Mouse (Mus musculus): ENCODE measurements around the gene Rpl35a.
"Not testable (repeated sequence)": the region's sequence is repeated elsewhere in the genome, so short reads cannot be mapped to it uniquely, and the experiment has no call there.

Rpl35a gene

GRCm38 (mm10) chr16:33056786-33057185, 533 bp downstream of the Rpl35a start:
- DNase-seq, result no peak

GRCm38 (mm10) chr16:33058033-33058432, 1.8 kb downstream of the Rpl35a start:
- DNase-seq, result no peak

DNA sequence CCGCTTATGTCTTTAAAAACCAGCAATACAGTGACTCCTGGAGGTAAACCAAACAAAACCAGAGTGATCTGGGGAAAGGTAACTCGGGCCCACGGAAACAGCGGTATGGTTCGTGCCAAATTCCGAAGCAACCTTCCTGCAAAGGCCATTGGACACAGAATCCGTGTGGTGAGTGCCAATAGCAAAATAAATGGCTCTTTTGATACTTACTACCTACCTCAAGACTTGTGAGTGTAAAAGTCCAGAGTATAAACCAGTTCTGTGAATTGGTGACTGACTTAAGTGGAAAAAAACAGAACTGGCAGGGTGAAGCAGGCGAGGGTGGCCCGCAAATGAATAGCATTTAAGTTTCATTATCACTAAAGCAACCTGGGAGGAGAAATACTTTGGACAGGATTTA, 2.4 kb downstream of the Rpl35a start:
- DNase-seq, result not testable (repeated sequence)

DNA sequence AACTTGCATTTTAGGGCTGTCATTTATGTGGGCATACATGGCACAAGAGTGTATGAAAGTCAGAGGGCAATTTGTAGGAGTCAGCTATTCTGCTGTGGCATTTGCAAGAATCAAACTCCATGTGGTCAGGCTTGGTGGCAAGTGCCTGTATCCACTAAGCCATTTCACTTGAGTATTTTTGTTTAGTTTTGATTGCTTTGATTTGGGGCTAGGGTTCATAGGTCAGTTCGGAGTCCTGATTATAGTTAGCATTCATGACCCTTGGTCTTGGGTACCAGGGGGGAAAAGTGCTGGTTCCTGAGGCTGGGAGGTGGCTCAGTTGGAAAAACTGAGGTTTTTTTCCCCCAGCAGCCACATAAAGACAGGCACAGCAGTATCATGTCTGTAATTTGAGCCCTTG, 3.2 kb downstream of the Rpl35a start:
- no peak for DNase-seq

- DNase-seq, result no peak
Measured at GRCm38 (mm10) chr16:33060926-33061325, 4.7 kb downstream of the Rpl35a start.

GRCm38 (mm10) chr16:33061400-33061799, 5.1 kb downstream of the Rpl35a start:
- DNase-seq, result no peak

DNA sequence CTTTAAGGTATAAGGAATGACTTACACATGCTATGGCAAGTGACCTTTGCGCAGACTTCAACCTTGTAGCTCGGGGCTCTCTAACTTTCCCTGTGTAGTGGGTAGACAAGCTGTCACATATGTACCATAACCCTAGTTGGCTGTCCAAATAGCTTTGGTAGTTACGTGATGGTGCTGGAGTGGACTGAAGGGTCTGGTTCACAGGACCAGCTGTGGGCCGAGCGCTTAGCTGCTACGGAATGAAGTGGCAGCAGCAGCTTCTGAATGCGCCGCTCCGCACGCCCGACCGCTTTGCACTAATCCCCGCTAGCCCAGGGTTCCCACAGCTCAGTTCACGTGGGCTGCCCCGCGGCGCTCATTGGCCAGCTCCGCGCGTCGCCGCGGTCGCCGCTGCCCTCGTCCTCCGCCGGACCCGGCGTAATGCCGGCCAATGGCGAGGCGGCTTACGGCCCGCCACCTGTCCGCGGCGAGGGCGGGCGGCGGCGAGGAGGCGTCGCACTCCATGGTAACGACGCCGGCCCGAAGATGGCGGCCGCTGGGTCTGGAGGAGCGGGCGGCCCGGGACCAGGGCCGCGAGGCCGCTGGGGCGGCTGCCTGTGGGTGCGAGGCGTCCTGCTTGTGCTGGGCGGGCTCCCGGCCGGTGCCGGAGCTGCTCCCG, 5.9 kb downstream of the Rpl35a start, which contains the start of gene Lmln:
Lmln (plus strand) TSS at position 498 of the 658 bp plus-strand sequence.
- DNase-seq, result peak; percentile 62

DNA sequence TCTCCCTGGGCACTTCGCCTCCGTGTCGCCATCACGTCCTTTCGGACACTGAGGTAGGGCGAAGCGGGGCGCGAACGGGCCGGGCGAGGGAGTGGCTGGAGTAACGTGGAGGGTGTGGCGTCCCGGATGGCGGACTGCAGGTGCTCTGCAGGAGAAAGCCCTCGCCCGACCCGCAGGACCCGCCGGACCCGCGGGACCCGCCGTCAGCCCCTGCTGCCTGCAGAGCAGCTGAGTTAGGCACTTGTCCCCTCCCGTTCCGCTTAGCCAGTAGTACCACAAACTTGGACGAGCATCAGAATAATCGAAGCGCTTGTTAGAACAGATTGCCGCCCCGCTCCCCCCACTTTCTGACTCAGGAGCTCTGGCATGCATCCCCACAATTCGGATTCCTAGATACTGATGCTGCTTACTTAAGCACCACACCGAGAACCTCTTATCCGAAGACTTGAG, 6.5 kb downstream of the Rpl35a start:
- DNase-seq, result no peak

DNA sequence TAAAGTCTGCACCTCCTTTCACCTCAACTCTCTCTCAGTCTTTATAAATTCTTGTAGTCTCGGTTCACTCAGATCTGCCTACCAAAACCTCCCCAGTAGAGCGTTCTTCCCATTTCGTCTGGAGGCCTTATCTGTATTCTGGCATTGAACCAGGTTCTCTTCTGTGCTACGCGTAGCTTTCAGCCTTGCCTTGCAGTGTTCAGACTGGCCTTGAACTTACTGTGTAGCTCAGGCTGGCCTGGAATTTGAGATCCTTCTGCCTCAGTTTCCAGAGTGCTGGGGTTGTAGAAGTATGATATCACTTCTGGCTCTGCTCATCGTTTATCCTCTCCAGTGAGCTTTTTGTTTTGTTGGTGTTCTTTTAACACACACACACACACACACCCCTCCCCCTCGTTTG, 7.0 kb downstream of the Rpl35a start:
- DNase-seq, result no peak

- DNase-seq, result no peak
Measured at GRCm38 (mm10) chr16:33064636-33065035, 8.4 kb downstream of the Rpl35a start.

DNA sequence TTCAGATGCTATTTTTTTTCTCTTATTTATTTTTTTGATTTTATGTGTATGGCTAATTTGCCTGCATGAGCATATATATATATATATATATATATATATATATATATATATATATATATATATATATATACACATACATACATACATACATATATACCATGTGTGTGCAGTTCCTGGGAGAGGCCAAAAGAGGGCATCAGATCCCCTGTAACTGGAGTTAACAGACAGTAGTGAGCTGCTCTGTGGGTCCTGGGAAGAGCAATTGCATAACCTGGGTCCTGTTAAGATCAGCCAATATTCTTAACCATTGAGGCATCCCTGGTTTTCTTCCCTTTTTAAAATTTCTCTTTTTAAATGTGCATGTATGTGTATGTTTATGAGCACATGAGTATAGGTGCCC, 14.7 kb downstream of the Rpl35a start:
- no peak for DNase-seq

GRCm38 (mm10) chr16:33072871-33073557, 16.8 kb downstream of the Rpl35a start:
- DNase-seq, result peak; percentile 19

DNA sequence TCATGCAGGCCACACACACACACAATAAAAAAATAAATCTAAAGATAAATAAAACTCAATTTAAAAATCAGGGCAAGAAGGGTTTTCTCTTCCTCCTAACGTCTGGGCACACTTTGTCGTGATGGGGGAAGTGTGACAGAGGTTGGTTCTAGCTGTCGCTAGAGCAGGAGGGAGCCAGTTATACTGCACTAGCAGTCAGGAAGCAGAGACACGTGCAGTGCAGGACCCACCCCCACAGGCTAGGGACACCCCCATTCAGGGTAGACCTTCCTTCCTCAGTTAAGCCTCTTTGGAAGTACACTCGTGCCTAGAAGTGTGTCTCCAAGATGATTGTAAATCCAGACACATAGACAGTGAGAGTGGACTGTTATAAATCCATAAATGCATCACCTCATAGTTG, 18.7 kb downstream of the Rpl35a start:
- DNase-seq, result no peak

- DNase-seq, result no peak
Measured at GRCm38 (mm10) chr16:33076078-33076477, 19.8 kb downstream of the Rpl35a start.

DNA sequence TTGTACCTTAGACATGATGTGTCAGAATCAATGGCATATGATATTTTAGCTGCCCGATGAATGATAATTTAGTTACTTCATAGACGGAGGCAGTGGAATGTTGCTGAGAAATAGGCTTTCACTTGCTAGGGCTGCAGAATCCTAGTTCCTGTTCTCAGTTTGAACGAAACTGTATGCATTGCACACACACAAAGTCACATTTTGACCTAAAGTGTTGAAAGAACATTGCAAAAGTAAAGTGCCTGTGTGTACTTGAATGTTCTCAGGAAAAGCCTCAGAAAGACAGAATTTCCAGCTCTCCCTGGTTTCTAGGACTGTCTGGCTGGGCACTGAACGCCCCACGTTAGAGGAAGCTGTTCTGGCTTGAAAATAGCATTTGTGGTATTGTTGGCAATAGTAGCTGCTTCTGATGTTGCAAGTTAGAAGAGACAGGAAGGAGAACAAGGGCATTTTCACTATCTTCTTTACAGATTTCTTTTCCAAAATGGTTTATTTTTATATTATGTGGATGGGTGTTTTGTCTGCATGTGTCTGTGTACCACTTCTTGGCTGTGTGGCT, 20.9 kb downstream of the Rpl35a start:
- no peak for DNase-seq

DNA sequence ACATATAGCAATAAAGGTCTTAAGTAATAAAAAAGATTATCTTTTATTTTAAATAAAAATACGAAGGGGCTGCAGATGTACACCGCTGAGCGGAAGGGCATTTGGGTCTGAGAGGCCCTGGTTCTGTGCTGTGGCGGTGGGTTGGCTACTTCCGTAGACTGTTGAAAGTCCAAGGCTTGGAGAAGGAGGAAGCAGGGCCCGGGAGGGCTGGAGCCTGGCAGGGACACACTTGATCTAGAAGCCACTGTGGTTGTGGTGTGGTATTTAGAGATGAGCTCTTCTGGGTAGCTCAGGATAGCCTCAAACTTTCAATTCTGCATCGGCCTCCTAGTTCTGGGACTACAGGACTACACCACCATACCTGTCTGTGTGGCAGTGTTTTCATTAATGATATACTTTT, 23.8 kb downstream of the Rpl35a start:
- no peak for DNase-seq

DNA sequence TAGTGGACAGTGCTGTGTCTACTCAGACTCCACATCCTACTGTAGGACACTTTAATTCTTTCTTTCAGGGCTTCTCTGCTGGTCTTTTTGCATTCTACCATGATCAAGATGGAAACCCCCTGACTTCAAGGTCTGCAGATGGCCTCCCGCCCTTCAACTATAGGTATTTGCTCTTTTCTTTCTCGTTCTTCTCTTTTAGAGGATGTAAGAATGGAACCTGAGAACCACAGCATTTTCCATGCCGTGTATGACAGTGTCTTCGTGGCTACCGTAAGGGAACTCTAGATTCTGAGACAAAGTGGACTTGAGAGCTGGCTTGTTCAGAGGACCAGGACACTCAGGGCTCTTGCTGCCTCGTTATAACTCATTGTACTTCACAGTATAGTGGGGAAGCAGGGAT, 26.7 kb downstream of the Rpl35a start:
- no peak for DNase-seq

- no peak for DNase-seq
Measured at GRCm38 (mm10) chr16:33083996-33084395, 27.7 kb downstream of the Rpl35a start.

- no peak for DNase-seq
Measured at GRCm38 (mm10) chr16:33085666-33086065, 29.4 kb downstream of the Rpl35a start.

Data from thymus, postnatal 25 days (tissue).